Mouse (Mus musculus) urinary bladder, postnatal 14 days (tissue): ENCODE measurements at regions not wholly inside any gene's neighbourhood (a gene's known extent, or its start where the extent isn't known, plus 50 kb on each side); places are given as distances from the start of the nearest gene placed in this dataset.

Source experiments
- DNase-seq: peaks from one replicate; pipeline ENCODE4 v3.0.0; 2021; ENCODE audit warnings: low spot score

GRCm38 (mm10) chr12:27604061-27604679 lies 261.8 kb upstream of the Sox11 start:
- no peak for DNase-seq

- peak; percentile 66 for DNase-seq
These were observed 256.8 kb upstream of the Sox11 start for GRCm38 (mm10) chr12:27599149-27599548.

GRCm38 (mm10) chr12:27597878-27598277 lies 255.5 kb upstream of the Sox11 start:
- no peak for DNase-seq

GRCm38 (mm10) chr12:27597322-27597721 lies 254.9 kb upstream of the Sox11 start:
- DNase-seq: no peak

GRCm38 (mm10) chr12:27595576-27595975 lies 253.2 kb upstream of the Sox11 start:
- no peak for DNase-seq

GRCm38 (mm10) chr12:27593436-27593835 lies 251.1 kb upstream of the Sox11 start:
- no peak for DNase-seq

- DNase-seq: no peak
These were observed 233.8 kb upstream of the Sox11 start for GRCm38 (mm10) chr12:27576109-27576700.

- DNase-seq: no peak
These were observed 233.3 kb upstream of the Sox11 start for GRCm38 (mm10) chr12:27575629-27576028.

GRCm38 (mm10) chr12:27567250-27567649 lies 224.9 kb upstream of the Sox11 start:
- DNase-seq: no peak

- DNase-seq: no peak
These were observed 223.7 kb upstream of the Sox11 start for GRCm38 (mm10) chr12:27565965-27566507.

GRCm38 (mm10) chr12:27564641-27565306 lies 222.4 kb upstream of the Sox11 start:
- no peak for DNase-seq

GRCm38 (mm10) chr12:27563900-27564299 lies 221.5 kb upstream of the Sox11 start:
- DNase-seq: no peak

- DNase-seq: no peak
These were observed 210.4 kb upstream of the Sox11 start for GRCm38 (mm10) chr12:27552809-27553208.

GRCm38 (mm10) chr12:27538210-27538609 lies 195.8 kb upstream of the Sox11 start:
- no peak for DNase-seq

GRCm38 (mm10) chr12:27537507-27537906 lies 195.1 kb upstream of the Sox11 start:
- DNase-seq: no peak

- no peak for DNase-seq
These were observed 194.6 kb upstream of the Sox11 start for GRCm38 (mm10) chr12:27537017-27537416.

- no peak for DNase-seq
These were observed 183.2 kb upstream of the Sox11 start for GRCm38 (mm10) chr12:27525604-27526003.

- no peak for DNase-seq
These were observed 170.9 kb upstream of the Sox11 start for GRCm38 (mm10) chr12:27513253-27513652.

- no peak for DNase-seq
These were observed 165.8 kb upstream of the Sox11 start for GRCm38 (mm10) chr12:27508226-27508560.

GRCm38 (mm10) chr12:27507523-27508225 lies 165.3 kb upstream of the Sox11 start:
- peak; percentile 30 for DNase-seq

- no peak for DNase-seq
These were observed 160.5 kb upstream of the Sox11 start for GRCm38 (mm10) chr12:27502716-27503486.

GRCm38 (mm10) chr12:27500516-27500915 lies 158.1 kb upstream of the Sox11 start:
- DNase-seq: no peak
